Mouse (Mus musculus) midbrain, embryonic 13.5 days (tissue): ENCODE data around the gene BC017158. TPM values are rescaled to one million over a fixed set of nuclear protein-coding genes. Genes with fewer than 3 reads are reported as not detected.
"Not testable (repeated sequence)": the region's sequence is repeated elsewhere in the genome, so short reads cannot be mapped to it uniquely, and the experiment has no call there.

Source experiments
- ATAC-seq: fragments of 200-750 bp; cut with Nextera tagmentation; 2 replicates; pipeline ENCODE4 v1.8.0; 2017; ENCODE audit warnings: mild to moderate bottlenecking, moderate TSS enrichment, moderate library complexity
- H3K27ac ChIP-seq: fragments of 300-500 bp; sonication (generic); 2 replicates; pipeline ENCODE4 v1.5.1; 2015; ENCODE audit warnings: inconsistent platforms, mild to moderate bottlenecking, moderate library complexity
- H3K27me3 ChIP-seq: fragments of 300-500 bp; sonication (generic); 2 replicates; pipeline ENCODE4 v1.6.1; 2015; ENCODE audit warnings: mild to moderate bottlenecking, inconsistent platforms
- H3K36me3 ChIP-seq: fragments of 300-500 bp; sonication (generic); 2 replicates; pipeline ENCODE4 v1.6.1; 2015; ENCODE audit warnings: mild to moderate bottlenecking, inconsistent platforms
- H3K4me1 ChIP-seq: fragments of 300-500 bp; sonication (generic); replicated peaks from 2 replicates; pipeline ENCODE4 v1.6.1; 2015; ENCODE audit warnings: inconsistent platforms
- H3K4me2 ChIP-seq: fragments of 300-500 bp; sonication (generic); replicated peaks from 2 replicates; pipeline ENCODE4 v1.6.1; 2015; ENCODE audit warnings: moderate library complexity, mild to moderate bottlenecking, inconsistent platforms
- H3K4me3 ChIP-seq: fragments of 300-500 bp; sonication (generic); replicated peaks from 2 replicates; pipeline ENCODE4 v1.5.1; 2015; ENCODE audit warnings: mild to moderate bottlenecking, inconsistent platforms
- H3K9ac ChIP-seq: fragments of 300-500 bp; sonication (generic); replicated peaks from 2 replicates; pipeline ENCODE4 v1.6.1; 2015; ENCODE audit warnings: mild to moderate bottlenecking, inconsistent platforms
- H3K9me3 ChIP-seq: fragments of 300-500 bp; sonication (generic); 2 replicates; pipeline ENCODE4 v1.6.1; 2016; ENCODE audit warnings: mild to moderate bottlenecking, inconsistent platforms
- WGBS: fragments of 180-500 bp; shearing (Covaris S2); methylation state at CpG from one replicate; pipeline ENCODE4 v1.1.7; 2015; 5-methylcytosine and 5-hydroxymethylcytosine counted together
- polyA plus RNA-seq: library from polyadenylated mRNA; unstranded; fragments of >200 nt; fragmentation: Nextera tagmentation; extraction: Ambion mirVana; gene quantifications from 2 replicates; pipeline ENCODE4 v1.2.1, GENCODE M21; 2015

The BC017158 gene
- polyA plus RNA-seq: 17.5 and 17.7 TPM in 2 replicates

- Histone ChIP-seq H3K27me3 (no peaks in the 10 kb centered on the region), H3K4me1 (peaks cover 22% of the 10 kb centered on the region), H3K27ac (peak within 1 kb of the TSS; percentile 69), H3K4me2 (peak within 1 kb of the TSS; percentile 93), H3K9me3 (no peaks in the 10 kb centered on the region), H3K4me3 (peak within 1 kb of the TSS; percentile 91), H3K9ac (peak within 1 kb of the TSS; percentile 91), H3K36me3 (no peaks in the 10 kb centered on the region; the same call in 1 of the 2 replicates)
- peak; percentile 86 for ATAC-seq
- WGBS: 2% methylated on average over 47 of the region's 47 CpGs
Observed at GRCm38 (mm10) chr7:128297617-128298480, at the start of gene BC017158. BC017158 (minus strand) TSS chr7:128298170.

- ATAC-seq: no peak
- peaks cover 15% of the 10 kb centered on the region for H3K4me1 ChIP-seq
- H3K9me3 ChIP-seq: no peaks in the 10 kb centered on the region
- H3K9ac ChIP-seq: no peak overlapping the region
- no peak overlapping the region for H3K4me2 ChIP-seq
- no peaks in the 10 kb centered on the region for H3K36me3 ChIP-seq
- H3K4me3 ChIP-seq: no peak overlapping the region
- no peaks in the 10 kb centered on the region for H3K27me3 ChIP-seq
- 83% methylated on average over 8 of the region's 8 CpGs for WGBS
- H3K27ac ChIP-seq: no peak overlapping the region
Observed at GRCm38 (mm10) chr7:128346991-128347390, 49.0 kb upstream of the BC017158 start.

GRCm38 (mm10) chr7:128346522-128346921 lies 48.6 kb upstream of the BC017158 start:
- Histone ChIP-seq H3K4me2 (no peak overlapping the region), H3K9me3 (no peaks in the 10 kb centered on the region), H3K27me3 (no peaks in the 10 kb centered on the region), H3K4me3 (no peak overlapping the region), H3K4me1 (peaks cover 15% of the 10 kb centered on the region), H3K36me3 (no peaks in the 10 kb centered on the region), H3K27ac (no peak overlapping the region), H3K9ac (no peak overlapping the region)
- ATAC-seq: no peak
- 81% methylated on average over 2 of the region's 2 CpGs for WGBS

GRCm38 (mm10) chr7:128345691-128346090 lies 47.7 kb upstream of the BC017158 start:
- 83% methylated on average over 6 of the region's 6 CpGs for WGBS
- no peak for ATAC-seq
- Histone ChIP-seq H3K27ac (no peak overlapping the region), H3K9me3 (no peaks in the 10 kb centered on the region), H3K27me3 (no peaks in the 10 kb centered on the region), H3K9ac (no peak overlapping the region), H3K4me1 (peaks cover 15% of the 10 kb centered on the region), H3K36me3 (no peaks in the 10 kb centered on the region), H3K4me3 (no peak overlapping the region), H3K4me2 (no peak overlapping the region)

GRCm38 (mm10) chr7:128344928-128345653 lies 47.1 kb upstream of the BC017158 start:
- Histone ChIP-seq H3K4me3 (no peak overlapping the region), H3K36me3 (no peaks in the 10 kb centered on the region), H3K27me3 (no peaks in the 10 kb centered on the region), H3K9ac (no peak overlapping the region), H3K4me1 (peaks cover 15% of the 10 kb centered on the region), H3K9me3 (no peaks in the 10 kb centered on the region), H3K4me2 (no peak overlapping the region), H3K27ac (no peak overlapping the region)
- WGBS: 68% methylated on average over 6 of the region's 6 CpGs
- peak; percentile 43; the same call in 1 of the 2 replicates for ATAC-seq

GRCm38 (mm10) chr7:128344488-128344887 lies 46.5 kb upstream of the BC017158 start:
- Histone ChIP-seq H3K4me3 (no peak overlapping the region), H3K4me2 (no peak overlapping the region), H3K27me3 (no peaks in the 10 kb centered on the region), H3K4me1 (peaks cover 15% of the 10 kb centered on the region), H3K36me3 (no peaks in the 10 kb centered on the region), H3K27ac (no peak overlapping the region), H3K9ac (no peak overlapping the region), H3K9me3 (no peaks in the 10 kb centered on the region)
- WGBS: 91% methylated on average over 7 of the region's 7 CpGs
- ATAC-seq: no peak

GRCm38 (mm10) chr7:128342691-128343090 lies 44.7 kb upstream of the BC017158 start:
- H3K9me3 ChIP-seq, H3K36me3 ChIP-seq, ATAC-seq, H3K4me2 ChIP-seq, H3K27ac ChIP-seq, H3K4me3 ChIP-seq, H3K27me3 ChIP-seq, H3K4me1 ChIP-seq, H3K9ac ChIP-seq: not testable (repeated sequence)
- 90% methylated on average over 7 of the region's 10 CpGs for WGBS

GRCm38 (mm10) chr7:128340321-128340720 lies 42.4 kb upstream of the BC017158 start:
- H3K27ac ChIP-seq, H3K36me3 ChIP-seq, ATAC-seq, H3K9me3 ChIP-seq, H3K4me2 ChIP-seq, H3K4me1 ChIP-seq, H3K9ac ChIP-seq, H3K4me3 ChIP-seq, H3K27me3 ChIP-seq: not testable (repeated sequence)
- WGBS: 77% methylated on average over 9 of the region's 9 CpGs

GRCm38 (mm10) chr7:128332896-128333295 lies 34.9 kb upstream of the BC017158 start:
- Histone ChIP-seq H3K4me3 (no peak overlapping the region), H3K27me3 (no peaks in the 10 kb centered on the region), H3K4me1 (peaks cover 16% of the 10 kb centered on the region), H3K27ac (no peak overlapping the region), H3K4me2 (no peak overlapping the region), H3K9me3 (no peaks in the 10 kb centered on the region), H3K9ac (no peak overlapping the region), H3K36me3 (no peaks in the 10 kb centered on the region)
- 69% methylated on average over 1 of the region's 1 CpGs for WGBS
- ATAC-seq: no peak

GRCm38 (mm10) chr7:128330981-128331380 lies 33.0 kb upstream of the BC017158 start:
- H3K4me2 ChIP-seq: peak overlapping the region; percentile 12; the same call in 1 of the 2 replicates
- H3K9me3 ChIP-seq: no peaks in the 10 kb centered on the region
- peak overlapping the region; percentile 19; the same call in 1 of the 2 replicates for H3K27ac ChIP-seq
- H3K9ac ChIP-seq: no peak overlapping the region
- H3K4me3 ChIP-seq: no peak overlapping the region
- peaks cover 16% of the 10 kb centered on the region for H3K4me1 ChIP-seq
- no peaks in the 10 kb centered on the region for H3K36me3 ChIP-seq
- no peaks in the 10 kb centered on the region for H3K27me3 ChIP-seq
- 50% methylated on average over 9 of the region's 9 CpGs for WGBS
- no peak for ATAC-seq

GRCm38 (mm10) chr7:128324977-128325376 lies 27.0 kb upstream of the BC017158 start:
- H3K27ac ChIP-seq: no peak overlapping the region
- H3K9me3 ChIP-seq: no peaks in the 10 kb centered on the region
- H3K9ac ChIP-seq: no peak overlapping the region
- H3K4me2 ChIP-seq: no peak overlapping the region
- ATAC-seq: no peak
- no peaks in the 10 kb centered on the region for H3K27me3 ChIP-seq
- 92% methylated on average over 1 of the region's 1 CpGs for WGBS
- 0 out of 2 replicates have a peak, but pooled peaks cover 2% of the 10 kb centered on the region for H3K4me1 ChIP-seq
- H3K36me3 ChIP-seq: no peaks in the 10 kb centered on the region
- H3K4me3 ChIP-seq: no peak overlapping the region

GRCm38 (mm10) chr7:128321260-128321659 lies 23.3 kb upstream of the BC017158 start:
- Histone ChIP-seq H3K36me3 (no peaks in the 10 kb centered on the region), H3K27ac (no peak overlapping the region), H3K27me3 (no peaks in the 10 kb centered on the region), H3K4me3 (no peak overlapping the region), H3K4me2 (no peak overlapping the region), H3K4me1 (no peaks in the 10 kb centered on the region), H3K9ac (no peak overlapping the region), H3K9me3 (no peaks in the 10 kb centered on the region)
- ATAC-seq: no peak
- 83% methylated on average over 7 of the region's 7 CpGs for WGBS
